Mouse (Mus musculus): Measurements from ENCODE around the gene Sfxn5. TPM values are rescaled to one million over a fixed set of nuclear protein-coding genes. Genes with fewer than 3 reads are reported as not detected.

Sfxn5 gene
- polyA plus RNA-seq, 1 experiment from 2014 or later = 7.2 TPM

- Histone ChIP-seq H3K36me3 (no peaks in the 10 kb centered on the region), H3K27me3 (no peaks in the 10 kb centered on the region), H3K9ac (no peak overlapping the region), H3K4me3 (no peak overlapping the region), H3K4me1 (peaks cover 25% of the 10 kb centered on the region), H3K9me3 (no peaks in the 10 kb centered on the region), H3K27ac (no peak overlapping the region), H3K4me2 (replicated peaks) (no peak overlapping the region)
- ATAC-seq (ENCODE audit: insufficient number of reproducible peaks, insufficient read depth, low FRiP score, low TSS enrichment) = no peak
- WGBS = 68% methylated on average over 10 of the region's 10 CpGs
Measured at GRCm38 (mm10) chr6:85222551-85222950, 110.7 kb downstream of the Sfxn5 start.

GRCm38 (mm10) chr6:85220917-85221316 is 112.3 kb downstream of the Sfxn5 start:
- no peak overlapping the region for H3K4me3 ChIP-seq
- no peaks in the 10 kb centered on the region for H3K36me3 ChIP-seq
- H3K4me2 ChIP-seq (replicated peaks) = no peak overlapping the region
- peak overlapping the region; percentile 69 for H3K27ac ChIP-seq
- no peaks in the 10 kb centered on the region for H3K9me3 ChIP-seq
- H3K9ac ChIP-seq = no peak overlapping the region
- peaks cover 25% of the 10 kb centered on the region for H3K4me1 ChIP-seq
- WGBS = 27% methylated on average over 4 of the region's 4 CpGs
- peak; percentile 55 for ATAC-seq (ENCODE audit: insufficient number of reproducible peaks, insufficient read depth, low FRiP score, low TSS enrichment)
- no peaks in the 10 kb centered on the region for H3K27me3 ChIP-seq

GRCm38 (mm10) chr6:85219706-85220105 is 113.5 kb downstream of the Sfxn5 start:
- Histone ChIP-seq H3K27me3 (no peaks in the 10 kb centered on the region), H3K9me3 (no peaks in the 10 kb centered on the region), H3K36me3 (no peaks in the 10 kb centered on the region), H3K4me3 (no peak overlapping the region), H3K4me2 (replicated peaks) (no peak overlapping the region), H3K27ac (no peak overlapping the region), H3K4me1 (peaks cover 25% of the 10 kb centered on the region), H3K9ac (no peak overlapping the region)
- no peak for ATAC-seq (ENCODE audit: insufficient number of reproducible peaks, insufficient read depth, low FRiP score, low TSS enrichment)
- 96% methylated on average over 11 of the region's 11 CpGs for WGBS

- Histone ChIP-seq H3K4me1 (peaks cover 28% of the 10 kb centered on the region), H3K4me3 (no peak overlapping the region), H3K9me3 (no peaks in the 10 kb centered on the region), H3K9ac (no peak overlapping the region), H3K4me2 (replicated peaks) (no peak overlapping the region), H3K36me3 (no peaks in the 10 kb centered on the region), H3K27me3 (no peaks in the 10 kb centered on the region), H3K27ac (peak overlapping the region; percentile 33; the same call in 1 of the 2 replicates)
- ATAC-seq (ENCODE audit: insufficient number of reproducible peaks, insufficient read depth, low FRiP score, low TSS enrichment) = no peak
- WGBS = 30% methylated on average over 5 of the region's 5 CpGs
Measured at GRCm38 (mm10) chr6:85218684-85219445, 114.4 kb downstream of the Sfxn5 start.

GRCm38 (mm10) chr6:85218251-85218650 is 115.0 kb downstream of the Sfxn5 start:
- no peak overlapping the region for H3K9ac ChIP-seq
- WGBS = 71% methylated on average over 4 of the region's 4 CpGs
- H3K4me3 ChIP-seq = no peak overlapping the region
- H3K4me1 ChIP-seq = peaks cover 23% of the 10 kb centered on the region
- no peak for ATAC-seq (ENCODE audit: insufficient number of reproducible peaks, insufficient read depth, low FRiP score, low TSS enrichment)
- H3K27me3 ChIP-seq = no peaks in the 10 kb centered on the region
- H3K4me2 ChIP-seq (replicated peaks) = no peak overlapping the region
- H3K9me3 ChIP-seq = no peaks in the 10 kb centered on the region
- no peaks in the 10 kb centered on the region for H3K36me3 ChIP-seq
- no peak overlapping the region for H3K27ac ChIP-seq

- ATAC-seq (ENCODE audit: insufficient number of reproducible peaks, insufficient read depth, low FRiP score, low TSS enrichment) = no peak
- Histone ChIP-seq H3K27ac (no peak overlapping the region), H3K4me2 (replicated peaks) (no peak overlapping the region), H3K9me3 (no peaks in the 10 kb centered on the region), H3K36me3 (no peaks in the 10 kb centered on the region), H3K27me3 (peaks cover 15% of the 10 kb centered on the region; the same call in 1 of the 2 replicates), H3K4me3 (no peak overlapping the region), H3K4me1 (peaks cover 11% of the 10 kb centered on the region), H3K9ac (no peak overlapping the region)
- 53% methylated on average over 1 of the region's 1 CpGs for whole genome bisulfite sequencing
Measured at GRCm38 (mm10) chr6:85210686-85211085, 122.5 kb downstream of the Sfxn5 start.

GRCm38 (mm10) chr6:85209226-85209967 is 123.8 kb downstream of the Sfxn5 start:
- Histone ChIP-seq H3K4me1 (peaks cover 8% of the 10 kb centered on the region), H3K4me3 (no peak overlapping the region), H3K27ac (no peak overlapping the region), H3K9ac (no peak overlapping the region), H3K36me3 (no peaks in the 10 kb centered on the region), H3K9me3 (no peaks in the 10 kb centered on the region), H3K27me3 (peaks cover 20% of the 10 kb centered on the region), H3K4me2 (replicated peaks) (no peak overlapping the region)
- ATAC-seq (ENCODE audit: insufficient number of reproducible peaks, insufficient read depth, low FRiP score, low TSS enrichment) = no peak
- 83% methylated on average over 9 of the region's 9 CpGs for WGBS

GRCm38 (mm10) chr6:85207345-85207744 is 125.9 kb downstream of the Sfxn5 start:
- 65% methylated on average over 5 of the region's 5 CpGs for WGBS
- Histone ChIP-seq H3K27me3 (peaks cover 20% of the 10 kb centered on the region), H3K36me3 (no peaks in the 10 kb centered on the region), H3K9ac (no peak overlapping the region), H3K4me3 (no peak overlapping the region), H3K9me3 (no peaks in the 10 kb centered on the region), H3K4me2 (replicated peaks) (0 out of 2 replicates have a peak overlapping the region, but pooled peaks have one; percentile 13), H3K4me1 (peaks cover 8% of the 10 kb centered on the region), H3K27ac (no peak overlapping the region)
- ATAC-seq (ENCODE audit: insufficient number of reproducible peaks, insufficient read depth, low FRiP score, low TSS enrichment) = no peak

- H3K4me1 ChIP-seq = peaks cover 8% of the 10 kb centered on the region
- H3K36me3 ChIP-seq = no peaks in the 10 kb centered on the region
- no peak overlapping the region for H3K4me3 ChIP-seq
- WGBS = 33% methylated on average over 15 of the region's 15 CpGs
- ATAC-seq (ENCODE audit: insufficient number of reproducible peaks, insufficient read depth, low FRiP score, low TSS enrichment) = no peak; the same call in 1 of the 2 replicates
- no peak overlapping the region for H3K27ac ChIP-seq
- H3K27me3 ChIP-seq = peaks cover 20% of the 10 kb centered on the region
- no peak overlapping the region for H3K9ac ChIP-seq
- 0 out of 2 replicates have a peak overlapping the region, but pooled peaks have one; percentile 13 for H3K4me2 ChIP-seq (replicated peaks)
- H3K9me3 ChIP-seq = no peaks in the 10 kb centered on the region
Measured at GRCm38 (mm10) chr6:85206939-85207285, 126.3 kb downstream of the Sfxn5 start.

- 0 out of 2 replicates have a peak overlapping the region, but pooled peaks have one; percentile 13 for H3K4me2 ChIP-seq (replicated peaks)
- no peak overlapping the region for H3K27ac ChIP-seq
- no peaks in the 10 kb centered on the region for H3K36me3 ChIP-seq
- H3K27me3 ChIP-seq = peaks cover 20% of the 10 kb centered on the region
- ATAC-seq (ENCODE audit: insufficient number of reproducible peaks, insufficient read depth, low FRiP score, low TSS enrichment) = no peak
- no peaks in the 10 kb centered on the region for H3K9me3 ChIP-seq
- no peak overlapping the region for H3K4me3 ChIP-seq
- H3K9ac ChIP-seq = no peak overlapping the region
- 27% methylated on average over 16 of the region's 16 CpGs for WGBS
- H3K4me1 ChIP-seq = peaks cover 8% of the 10 kb centered on the region
Measured at GRCm38 (mm10) chr6:85206182-85206938, 126.9 kb downstream of the Sfxn5 start.

- Histone ChIP-seq H3K4me3 (no peak overlapping the region), H3K9ac (no peak overlapping the region), H3K27ac (no peak overlapping the region), H3K9me3 (no peaks in the 10 kb centered on the region), H3K36me3 (no peaks in the 10 kb centered on the region), H3K4me2 (replicated peaks) (no peak overlapping the region), H3K27me3 (peaks cover 42% of the 10 kb centered on the region), H3K4me1 (peaks cover 6% of the 10 kb centered on the region; the same call in 1 of the 2 replicates)
- ATAC-seq (ENCODE audit: insufficient number of reproducible peaks, insufficient read depth, low FRiP score, low TSS enrichment) = no peak
- 79% methylated on average over 2 of the region's 2 CpGs for WGBS
Measured at GRCm38 (mm10) chr6:85197951-85198350, 135.3 kb downstream of the Sfxn5 start.
